Comparison of ENCODE assay signal across 34 mouse cellular contexts in the genomic region with DNA sequence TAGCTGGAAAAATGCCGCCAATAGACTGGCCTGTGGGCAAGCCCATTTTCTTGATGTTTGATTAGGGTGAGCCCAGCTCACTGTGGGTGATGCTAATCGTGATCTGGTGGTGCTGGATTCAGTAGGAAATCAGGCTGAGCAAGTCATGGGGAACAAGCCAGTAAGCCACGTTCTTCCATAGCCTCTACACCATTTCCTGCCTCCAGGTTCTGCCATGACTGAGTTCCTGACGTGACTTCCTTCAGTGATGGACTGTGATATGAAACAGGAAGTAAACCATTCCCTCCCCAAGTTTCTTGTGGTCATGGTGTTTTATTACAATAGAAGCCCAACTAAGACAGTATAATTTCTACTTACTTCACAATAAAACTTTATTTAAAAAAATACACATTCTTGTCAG. TPM values are rescaled to one million over a fixed set of nuclear protein-coding genes. Genes with fewer than 3 reads are reported as not detected.
DNase-seq lines count a peak whose midpoint lies in the region; ATAC-seq lines count a peak whose summit lies in the region.
"Had no signal": no experiment of that assay in that cellular context is flagged by ENCODE, and none has a peak within 500 bp of the region (broad histone marks: within the 10 kb centered on the region; RNA-seq: fewer than 3 reads in every experiment).

No protein-coding gene starts in this region.

- H3K27ac ChIP-seq in liver, embryonic 12.5 days, result no peak overlapping the region
- H3K27ac ChIP-seq: embryonic facial prominence, embryonic 10.5 days; embryonic facial prominence, embryonic 15.5 days; forebrain, embryonic 13.5 days; intestine, embryonic 15.5 days; layer of hippocampus, adult 2 months; limb, embryonic 10.5 days; limb, embryonic 15.5 days; liver, embryonic 14.5 days; midbrain, embryonic 12.5 days; neural tube, embryonic 15.5 days; stomach, embryonic 15.5 days had no signal

- WGBS in liver, embryonic 12.5 days (ENCODE audit: insufficient replicate concordance), result 59% methylated on average over 4 of the region's 4 CpGs

- peaks cover 42% of the 10 kb centered on the region for H3K36me3 ChIP-seq in megakaryocyte, embryonic 14.5 days (replicated peaks; ENCODE audit: low read length)
- peaks cover 67% of the 10 kb centered on the region for H3K36me3 ChIP-seq in liver, embryonic 12.5 days
- H3K36me3 ChIP-seq: neural tube, embryonic 15.5 days had no signal

- DNase-seq in heart, adult 11 months, result peak; percentile 70
- no peak for DNase-seq in heart, adult 9 months (ENCODE audit: low spot score in 2 of 2)
- no peak for DNase-seq in testis, postnatal 14 days (ENCODE audit: low spot score)
- no peak for DNase-seq in lung, adult 18-20 months
- no peak for DNase-seq in cerebellum, postnatal 36 days
- DNase-seq: adrenal gland, postnatal 10 days; cerebellum, adult 11-12 months; cerebellum, adult 9-11 months; gastrocnemius, postnatal 25 days; heart, postnatal 14 days; kidney, adult 2 months; kidney, postnatal 36 days; lung, embryonic 14.5 days; lung, postnatal 14 days; retina, postnatal 1 day; right cerebral cortex, postnatal 14 days; thymus, postnatal 14 days had no signal

- no peak overlapping the region for H3K4me2 ChIP-seq in liver, embryonic 12.5 days
- H3K4me2 ChIP-seq: embryonic facial prominence, embryonic 15.5 days; forebrain, embryonic 13.5 days; intestine, embryonic 15.5 days; limb, embryonic 15.5 days; lung, embryonic 14.5 days; midbrain, embryonic 12.5 days; neural tube, embryonic 15.5 days; stomach, embryonic 15.5 days had no signal

- no peaks in the 10 kb centered on the region for H3K27me3 ChIP-seq in megakaryocyte, embryonic 14.5 days (replicated peaks)
- H3K27me3 ChIP-seq in liver, embryonic 12.5 days (replicated peaks), result no peaks in the 10 kb centered on the region
- H3K27me3 ChIP-seq: embryonic facial prominence, embryonic 15.5 days; forebrain, embryonic 13.5 days; intestine, embryonic 15.5 days; limb, embryonic 15.5 days; midbrain, embryonic 12.5 days; neural tube, embryonic 15.5 days; Patski; stomach, embryonic 15.5 days had no signal

- H3K4me3 ChIP-seq in megakaryocyte, embryonic 14.5 days (replicated peaks), result peak overlapping the region; percentile 67
- H3K4me3 ChIP-seq in liver, embryonic 12.5 days, result no peak overlapping the region
- H3K4me3 ChIP-seq: embryonic facial prominence, embryonic 10.5 days; embryonic facial prominence, embryonic 15.5 days; forebrain, embryonic 13.5 days; intestine, embryonic 15.5 days; layer of hippocampus, adult 2 months; limb, embryonic 10.5 days; limb, embryonic 15.5 days; midbrain, embryonic 12.5 days; neural tube, embryonic 15.5 days; stomach, embryonic 15.5 days had no signal

- H3K9ac ChIP-seq in liver, embryonic 12.5 days, result no peak overlapping the region
- H3K9ac ChIP-seq: embryonic facial prominence, embryonic 15.5 days; forebrain, embryonic 13.5 days; intestine, embryonic 15.5 days; limb, embryonic 15.5 days; liver, embryonic 14.5 days; lung, embryonic 14.5 days; midbrain, embryonic 12.5 days; neural tube, embryonic 15.5 days; stomach, embryonic 15.5 days had no signal

- no peaks in the 10 kb centered on the region for H3K9me3 ChIP-seq in megakaryocyte, embryonic 14.5 days
- H3K9me3 ChIP-seq in liver, embryonic 12.5 days (replicated peaks), result no peaks in the 10 kb centered on the region
- H3K9me3 ChIP-seq: embryonic facial prominence, embryonic 10.5 days; embryonic facial prominence, embryonic 15.5 days; forebrain, embryonic 13.5 days; intestine, embryonic 15.5 days; limb, embryonic 10.5 days; limb, embryonic 15.5 days; midbrain, embryonic 12.5 days; neural tube, embryonic 15.5 days; stomach, embryonic 15.5 days had no signal

- H3K4me1 ChIP-seq in megakaryocyte, embryonic 14.5 days, result peaks cover 25% of the 10 kb centered on the region
- no peaks in the 10 kb centered on the region; the same call in 1 of the 2 replicates for H3K4me1 ChIP-seq in liver, embryonic 12.5 days
- H3K4me1 ChIP-seq: embryonic facial prominence, embryonic 10.5 days; embryonic facial prominence, embryonic 15.5 days; intestine, embryonic 15.5 days; limb, embryonic 10.5 days; limb, embryonic 15.5 days; midbrain, embryonic 12.5 days; neural tube, embryonic 15.5 days; stomach, embryonic 15.5 days had no signal

- ATAC-seq in common myeloid progenitor, adult 5-6 weeks (replicated peaks; ENCODE audit: low read depth, poor library complexity, severe bottlenecking), result peak; percentile 87
- ATAC-seq in liver, embryonic 12.5 days, result no peak
- ATAC-seq: forebrain, embryonic 13.5 days; hindbrain, embryonic 16.5 days; intestine, embryonic 15.5 days; Patski had no signal

RNA-seq across cellular contexts. Expression of a gene that starts 7.9 kb away (rescaled TPM):
- 81.2 and 95.3 TPM in 2 replicates for total RNA-seq in common myeloid progenitor, adult 5-6 weeks (2017)
- polyA plus RNA-seq in megakaryocyte, embryonic 14.5 days (2012; ENCODE audit: insufficient read depth, low replicate concordance), result 0.83 TPM in 1 of 2 replicates, not detected in the other
- polyA plus RNA-seq in liver, embryonic 12.5 days (2016; fragmentation: Nextera tagmentation; extraction: Ambion mirVana), result 59.9 and 62.7 TPM in 2 replicates
- total RNA-seq: gastrocnemius, adult 18-20 months had no signal

RNA-seq across cellular contexts. Expression of a gene that starts 38.2 kb away (rescaled TPM):
- 0.05 TPM in 1 of 2 replicates, not detected in the other for total RNA-seq in common myeloid progenitor, adult 5-6 weeks (2017)
- polyA plus RNA-seq in megakaryocyte, embryonic 14.5 days (2012; ENCODE audit: insufficient read depth, low replicate concordance), result 0.12 TPM in 1 of 2 replicates, not detected in the other
- polyA plus RNA-seq in liver, embryonic 12.5 days (2016; fragmentation: Nextera tagmentation; extraction: Ambion mirVana), result 0.18 and 0.29 TPM in 2 replicates

Comparison
In these comparisons a context has a peak if more than half of its experiments do, and no peak if none do; other contexts are left out.
1. RNA of a gene that starts 7.9 kb away (polyA plus RNA-seq): 59.9 to 62.7 TPM in liver, embryonic 12.5 days; 0.83 TPM in megakaryocyte, embryonic 14.5 days; every median in the first group is over 10 times any median in the second.